Mouse (Mus musculus) E14TG2a.4 (cell line): ENCODE results near the gene Prkce.

Experiments used
- H3K27me3 ChIP-seq: 2 replicates; pipeline ENCODE4 v1.6.1; 2014; ENCODE audit warnings: low read length, control low read depth; ENCODE audit not compliant: insufficient read depth
- H3K36me3 ChIP-seq: 2 replicates; pipeline ENCODE4 v1.6.1; 2014; ENCODE audit warnings: low read length, control low read depth; ENCODE audit not compliant: insufficient read depth
- H3K4me1 ChIP-seq: replicated peaks from 2 replicates; pipeline ENCODE4 v1.6.1; 2014; ENCODE audit warnings: low read depth, low read length, control low read depth
- H3K4me3 ChIP-seq: replicated peaks from 2 replicates; pipeline ENCODE4 v1.5.1; 2014; ENCODE audit warnings: mild to moderate bottlenecking, low read length
- H3K9me3 ChIP-seq: 2 replicates; pipeline ENCODE4 v1.6.1; 2014; ENCODE audit warnings: low read length, control low read depth
- CTCF ChIP-seq: conservative IDR thresholded peaks from 2 replicates; pipeline ENCODE4 v1.5.1; 2014; ENCODE audit warnings: low read length
- NANOG ChIP-seq: IDR thresholded peaks from 2 replicates; pipeline ENCODE4 v1.6.1; 2014; ENCODE audit warnings: borderline replicate concordance, low read length, mixed read lengths
- POU5F1 ChIP-seq: IDR thresholded peaks from 2 replicates; pipeline ENCODE4 v1.6.1; 2014; ENCODE audit warnings: low read length, borderline replicate concordance

The Prkce gene

GRCm38 (mm10) chr17:86382885-86383284, 215.3 kb downstream of the Prkce start:
- H3K36me3 ChIP-seq: no peaks in the 10 kb centered on the region
- TF ChIP-seq POU5F1 (no peak), CTCF (no peak), NANOG (no peak)
- H3K4me3 ChIP-seq: no peak overlapping the region
- no peaks in the 10 kb centered on the region for H3K9me3 ChIP-seq
- peaks cover 5% of the 10 kb centered on the region for H3K27me3 ChIP-seq
- peaks cover 27% of the 10 kb centered on the region for H3K4me1 ChIP-seq

- no peak for TF ChIP-seq POU5F1
- Histone ChIP-seq H3K9me3 (no peaks in the 10 kb centered on the region), H3K27me3 (peaks cover 5% of the 10 kb centered on the region), H3K4me3 (no peak overlapping the region), H3K4me1 (peaks cover 17% of the 10 kb centered on the region), H3K36me3 (no peaks in the 10 kb centered on the region)
Measured at GRCm38 (mm10) chr17:86383699-86384572, 216.4 kb downstream of the Prkce start.

- TF ChIP-seq POU5F1: no peak
- TF ChIP-seq CTCF: no peak
- TF ChIP-seq NANOG: no peak
- no peak overlapping the region for H3K4me3 ChIP-seq
- 0 out of 2 replicates have a peak, but pooled peaks cover 7% of the 10 kb centered on the region for H3K9me3 ChIP-seq
- H3K36me3 ChIP-seq: no peaks in the 10 kb centered on the region
- H3K27me3 ChIP-seq: no peaks in the 10 kb centered on the region
- no peaks in the 10 kb centered on the region for H3K4me1 ChIP-seq
Measured at GRCm38 (mm10) chr17:86392475-86392874, 224.9 kb downstream of the Prkce start.

GRCm38 (mm10) chr17:86393191-86393590, 225.6 kb downstream of the Prkce start:
- H3K27me3 ChIP-seq: no peaks in the 10 kb centered on the region
- H3K4me1 ChIP-seq: no peaks in the 10 kb centered on the region
- H3K36me3 ChIP-seq: no peaks in the 10 kb centered on the region
- no peak overlapping the region for H3K4me3 ChIP-seq
- no peak for TF ChIP-seq NANOG
- no peak for TF ChIP-seq CTCF
- no peak for TF ChIP-seq POU5F1
- H3K9me3 ChIP-seq: 0 out of 2 replicates have a peak, but pooled peaks cover 7% of the 10 kb centered on the region

GRCm38 (mm10) chr17:86397097-86397496, 229.5 kb downstream of the Prkce start:
- Histone ChIP-seq H3K4me3 (no peak overlapping the region), H3K4me1 (no peaks in the 10 kb centered on the region), H3K27me3 (no peaks in the 10 kb centered on the region), H3K9me3 (0 out of 2 replicates have a peak, but pooled peaks cover 7% of the 10 kb centered on the region), H3K36me3 (no peaks in the 10 kb centered on the region)
- no peak for TF ChIP-seq POU5F1
- no peak for TF ChIP-seq CTCF
- no peak for TF ChIP-seq NANOG

- H3K4me3 ChIP-seq: no peak overlapping the region
- no peak for TF ChIP-seq NANOG
- no peak for TF ChIP-seq POU5F1
- no peak for TF ChIP-seq CTCF
- H3K4me1 ChIP-seq: no peaks in the 10 kb centered on the region
- no peaks in the 10 kb centered on the region for H3K36me3 ChIP-seq
- H3K27me3 ChIP-seq: no peaks in the 10 kb centered on the region
- 0 out of 2 replicates have a peak, but pooled peaks cover 7% of the 10 kb centered on the region for H3K9me3 ChIP-seq
Measured at GRCm38 (mm10) chr17:86397647-86398046, 230.1 kb downstream of the Prkce start.

- no peak overlapping the region for H3K4me3 ChIP-seq
- H3K36me3 ChIP-seq: no peaks in the 10 kb centered on the region
- H3K4me1 ChIP-seq: no peaks in the 10 kb centered on the region
- 0 out of 2 replicates have a peak, but pooled peaks cover 7% of the 10 kb centered on the region for H3K9me3 ChIP-seq
- TF ChIP-seq CTCF (no peak), NANOG (no peak), POU5F1 (no peak)
- H3K27me3 ChIP-seq: no peaks in the 10 kb centered on the region
Measured at GRCm38 (mm10) chr17:86398226-86398625, 230.6 kb downstream of the Prkce start.

GRCm38 (mm10) chr17:86400032-86400431, 232.4 kb downstream of the Prkce start:
- no peaks in the 10 kb centered on the region for H3K36me3 ChIP-seq
- no peak for TF ChIP-seq POU5F1
- no peak for TF ChIP-seq CTCF
- TF ChIP-seq NANOG: no peak
- H3K9me3 ChIP-seq: no peaks in the 10 kb centered on the region
- H3K4me3 ChIP-seq: no peak overlapping the region
- 0 out of 2 replicates have a peak, but pooled peaks cover 3% of the 10 kb centered on the region for H3K4me1 ChIP-seq
- no peaks in the 10 kb centered on the region for H3K27me3 ChIP-seq
